Comparison of ENCODE assay signal across 19 mouse cellular contexts in the genomic region with DNA sequence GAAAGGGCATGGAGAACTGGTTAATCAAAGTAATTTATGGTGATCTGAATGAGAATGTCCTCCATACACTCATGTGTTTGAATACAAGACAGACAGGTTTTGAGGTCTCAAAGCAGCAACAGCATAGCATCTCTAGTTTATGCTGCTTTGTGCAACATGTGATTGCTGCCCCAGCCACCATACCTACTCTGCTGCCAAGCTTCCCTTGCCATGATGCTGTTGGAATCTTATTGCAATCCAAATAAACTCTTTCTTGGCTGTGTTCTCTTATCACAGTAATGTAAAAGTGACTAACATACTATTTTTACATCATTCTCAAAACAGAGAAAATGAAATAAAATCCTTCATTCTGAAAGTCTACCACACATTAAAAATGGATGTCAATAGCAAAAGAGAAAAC.
"Had no signal": no experiment of that assay in that cellular context is flagged by ENCODE, and none has a peak within 500 bp of the region (broad histone marks: within the 10 kb centered on the region; RNA-seq: fewer than 3 reads in every experiment).

No protein-coding gene starts in this region.

- H3K9me3 ChIP-seq: kidney, embryonic 15.5 days; liver, embryonic 13.5 days; midbrain, embryonic 12.5 days; midbrain, embryonic 15.5 days; neural tube, embryonic 13.5 days had no signal

- H3K4me1 ChIP-seq: kidney, embryonic 15.5 days; liver, embryonic 13.5 days; midbrain, embryonic 12.5 days; neural tube, embryonic 13.5 days had no signal

- H3K4me3 ChIP-seq: kidney, embryonic 15.5 days; liver, embryonic 13.5 days; midbrain, embryonic 12.5 days; midbrain, embryonic 15.5 days; myocyte; neural tube, embryonic 13.5 days had no signal

- H3K36me3 ChIP-seq: kidney, embryonic 15.5 days; liver, embryonic 13.5 days; midbrain, embryonic 12.5 days; midbrain, embryonic 15.5 days; neural tube, embryonic 13.5 days had no signal

- H3K27ac ChIP-seq: kidney, embryonic 15.5 days; liver, embryonic 13.5 days; midbrain, embryonic 12.5 days; midbrain, embryonic 15.5 days; neural tube, embryonic 13.5 days; stomach, postnatal 0 days had no signal

- H3K9ac ChIP-seq: kidney, embryonic 15.5 days; liver, embryonic 13.5 days; midbrain, embryonic 12.5 days; midbrain, embryonic 15.5 days; neural tube, embryonic 13.5 days had no signal

- H3K27me3 ChIP-seq: kidney, embryonic 15.5 days; liver, embryonic 13.5 days; midbrain, embryonic 12.5 days; midbrain, embryonic 15.5 days; neural tube, embryonic 13.5 days had no signal

- DNase-seq: kidney, adult 8-10 months; kidney, postnatal 10 days; kidney, postnatal 36 days; layer of hippocampus, adult 9-11 months; liver, embryonic 13.5 days; lung, adult 2 months; lung, postnatal 14 days; lung, postnatal 4 days; retina, postnatal 1 day; right cerebral cortex, postnatal 4 days; thymus, adult 2 months; thymus, postnatal 14 days; thymus, postnatal 4 days had no signal

- H3K4me2 ChIP-seq: kidney, embryonic 15.5 days; liver, embryonic 13.5 days; midbrain, embryonic 12.5 days; midbrain, embryonic 15.5 days; neural tube, embryonic 13.5 days had no signal
